Mouse (Mus musculus) urinary bladder, postnatal 14 days (tissue): Measurements from ENCODE around the gene Fkrp.

Source experiments
- DNase-seq: peaks from one replicate; pipeline ENCODE4 v3.0.0; 2021; ENCODE audit warnings: low spot score

Fkrp gene

DNA sequence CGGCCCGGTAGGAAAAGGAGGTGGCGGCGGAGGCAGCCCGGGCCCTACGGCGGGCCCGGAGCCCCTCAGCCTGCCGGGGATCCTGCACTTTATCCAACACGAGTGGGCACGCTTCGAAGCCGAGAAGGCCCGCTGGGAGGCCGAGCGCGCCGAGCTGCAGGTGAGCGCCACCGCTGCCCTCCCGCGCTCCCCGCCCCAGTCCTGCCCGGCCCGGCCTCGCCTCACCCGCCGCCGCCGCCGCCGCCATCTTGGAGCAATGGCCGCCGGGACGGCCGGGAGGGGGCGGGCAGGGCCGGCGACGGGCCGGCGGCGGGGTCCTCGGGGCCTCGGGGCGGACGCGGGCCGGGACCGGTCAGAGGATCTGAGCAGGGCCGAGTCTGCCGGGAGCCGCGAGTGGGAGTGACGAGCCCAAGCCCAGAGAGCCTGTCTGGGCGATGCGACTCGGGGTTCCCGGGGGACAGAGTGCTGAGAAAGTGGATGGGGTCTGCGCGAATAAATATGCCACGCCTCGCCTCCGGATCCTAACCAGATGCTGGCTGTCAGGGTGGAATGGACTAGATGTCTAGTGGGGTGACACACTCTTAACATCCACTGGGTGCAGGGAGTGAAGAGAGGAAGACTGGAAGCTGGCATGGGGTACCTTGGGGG is at the start of gene Fkrp:
Gene Fkrp, minus strand, starts transcription at position 258 of the 648 bp plus-strand sequence.
- peak; percentile 51 for DNase-seq

DNA sequence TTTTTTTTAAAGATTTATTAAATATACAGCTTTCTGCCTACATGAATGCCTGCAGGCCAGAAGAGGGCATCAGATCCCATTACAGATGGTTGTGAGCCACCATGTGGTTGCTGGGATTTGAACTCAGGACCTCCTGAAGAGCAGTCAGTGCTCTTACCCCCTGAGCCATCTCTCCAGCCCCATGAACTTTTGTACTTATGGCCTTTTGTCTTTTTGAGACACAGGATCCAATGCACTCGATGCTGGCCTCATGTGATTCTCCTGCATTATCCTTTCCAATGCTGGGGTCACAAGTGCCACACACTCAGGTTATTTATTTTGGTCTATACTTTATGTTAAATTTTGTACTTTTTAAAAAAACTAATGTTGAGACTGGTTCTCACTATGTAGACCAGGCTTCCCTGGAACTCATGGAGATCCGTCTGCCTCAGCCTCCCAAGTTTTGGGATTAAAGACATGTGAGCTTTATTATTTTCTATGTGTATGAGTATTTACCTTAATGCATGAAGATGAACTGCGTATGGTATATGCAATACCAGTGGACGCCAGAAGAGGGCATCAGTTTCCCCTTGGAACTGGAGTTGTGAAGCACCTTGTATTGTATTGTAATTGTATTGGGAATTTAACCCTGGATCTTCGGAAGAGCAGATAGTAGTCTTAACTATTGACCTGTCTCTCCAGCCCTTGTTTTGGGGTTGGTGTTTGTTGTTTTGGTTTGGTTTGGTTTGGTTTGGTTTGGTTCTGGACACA is 43.5 kb upstream of the Fkrp start:
- peak; percentile 56 for DNase-seq

DNA sequence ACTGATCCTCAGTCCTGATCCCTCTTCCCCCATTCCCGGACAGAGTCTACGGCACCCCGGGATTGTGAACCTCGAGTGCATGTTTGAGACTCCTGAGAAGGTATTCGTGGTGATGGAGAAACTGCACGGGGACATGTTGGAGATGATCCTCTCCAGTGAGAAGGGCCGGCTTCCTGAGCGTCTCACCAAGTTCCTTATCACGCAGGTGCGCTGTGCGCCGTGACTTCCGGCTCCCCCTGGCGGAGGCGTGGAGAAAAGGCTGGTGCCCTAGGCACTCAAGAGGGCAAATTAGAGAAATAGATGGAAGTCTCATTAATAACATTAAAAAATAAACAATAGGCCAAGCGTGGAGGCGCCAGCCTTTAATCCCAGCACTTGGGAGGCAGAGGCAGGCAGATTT is 41.8 kb upstream of the Fkrp start:
- DNase-seq, result peak; percentile 47

DNA sequence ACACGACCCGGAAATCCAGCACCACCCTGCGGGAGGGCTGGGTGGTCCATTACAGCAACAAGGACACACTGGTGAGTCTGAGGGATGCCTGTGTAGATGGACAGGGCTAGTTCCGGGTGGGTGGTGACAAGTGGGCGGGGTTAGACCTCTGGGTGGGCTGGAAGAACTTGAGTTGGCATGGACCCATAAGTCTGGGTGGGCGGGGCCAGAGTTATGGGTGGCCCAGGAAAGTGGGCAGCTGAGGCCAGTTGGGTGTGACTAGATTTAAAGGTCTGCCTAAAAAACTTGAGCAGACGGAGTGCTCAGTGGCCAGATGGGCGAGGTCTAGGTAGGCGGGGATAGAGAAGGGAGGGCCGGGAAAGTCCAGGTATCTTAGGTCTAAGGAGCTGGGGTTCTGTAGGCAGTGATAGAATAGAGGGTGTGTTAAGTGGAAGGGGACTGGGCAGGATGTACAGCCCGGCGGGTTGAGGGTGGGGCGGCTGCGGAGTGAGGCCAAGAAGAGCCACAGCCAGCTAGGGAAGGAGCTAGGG is 36.8 kb upstream of the Fkrp start:
- DNase-seq, result peak; percentile 31

DNA sequence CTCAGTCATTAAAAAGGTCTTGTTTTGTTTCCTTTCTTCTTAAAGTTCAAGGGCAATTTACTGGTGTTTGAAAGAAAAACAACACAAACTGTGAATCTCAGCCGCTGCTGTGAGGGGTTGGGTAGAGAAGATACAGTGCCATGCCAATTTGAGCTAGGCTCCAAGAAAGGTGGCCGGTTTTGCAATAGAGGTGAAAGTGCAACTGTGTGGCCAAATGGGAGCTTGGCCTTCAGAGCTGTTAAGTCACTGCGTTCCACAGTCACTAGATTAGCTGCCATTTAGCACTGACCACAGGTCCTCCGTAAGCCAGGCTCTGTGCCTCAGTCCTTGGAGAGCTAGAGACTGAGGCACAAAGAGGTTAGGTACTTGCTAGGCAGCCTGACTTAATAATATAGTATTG is 35.1 kb upstream of the Fkrp start:
- no peak for DNase-seq

DNA sequence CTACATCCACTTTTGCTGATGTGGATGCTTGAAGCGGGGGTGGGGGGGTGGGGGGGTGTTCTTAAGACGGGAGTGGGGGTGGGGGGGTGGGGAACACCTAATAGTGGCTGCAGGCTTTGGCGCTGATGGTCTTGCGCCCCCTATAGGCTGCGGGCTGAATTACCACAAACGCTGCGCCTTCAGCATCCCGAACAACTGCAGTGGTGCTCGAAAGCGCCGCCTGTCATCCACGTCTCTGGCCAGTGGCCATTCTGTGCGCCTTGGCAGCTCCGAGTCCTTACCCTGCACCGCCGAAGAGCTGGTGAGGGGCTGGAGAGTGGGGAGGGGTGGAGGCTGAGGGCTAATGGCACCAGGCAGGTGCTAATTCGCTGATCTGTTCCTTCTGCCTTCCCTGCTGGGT is 32.0 kb upstream of the Fkrp start:
- peak; percentile 39 for DNase-seq

DNA sequence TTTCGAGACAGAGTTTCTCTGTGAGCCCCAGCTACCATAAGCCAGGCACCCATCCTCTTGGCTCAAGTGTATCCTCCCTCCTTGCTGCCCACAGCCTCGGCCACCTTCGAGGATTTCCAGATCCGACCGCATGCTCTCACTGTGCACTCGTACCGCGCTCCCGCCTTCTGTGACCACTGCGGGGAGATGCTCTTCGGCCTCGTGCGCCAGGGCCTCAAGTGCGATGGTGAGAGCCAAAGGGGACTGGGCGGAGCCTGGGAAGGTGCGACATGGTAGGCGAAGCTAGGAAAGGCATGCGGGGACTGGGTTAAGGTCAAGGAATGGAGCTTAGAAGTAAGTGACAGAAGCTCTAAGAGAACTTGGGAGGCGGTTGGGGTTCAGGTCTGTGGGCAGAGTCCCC is 31.0 kb upstream of the Fkrp start:
- DNase-seq, result no peak

DNA sequence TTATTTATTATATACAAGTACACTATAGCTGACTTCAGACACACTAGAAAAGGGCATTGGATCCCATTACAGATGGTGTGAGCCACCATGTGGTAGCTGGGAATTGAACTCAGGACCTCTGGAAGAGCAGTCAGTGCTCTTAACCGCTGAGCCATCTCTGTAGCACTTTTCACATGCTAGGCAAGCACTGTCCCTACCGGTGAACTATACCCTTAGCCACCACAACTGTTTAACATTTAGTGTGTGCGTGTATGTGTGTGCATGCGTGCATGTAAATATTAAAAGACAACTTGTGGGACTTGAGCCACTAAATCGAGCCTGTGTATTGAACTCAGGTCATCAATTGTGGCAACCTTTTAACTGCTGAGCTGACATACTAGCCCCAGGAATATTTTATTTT is 30.2 kb upstream of the Fkrp start:
- no peak for DNase-seq

DNA sequence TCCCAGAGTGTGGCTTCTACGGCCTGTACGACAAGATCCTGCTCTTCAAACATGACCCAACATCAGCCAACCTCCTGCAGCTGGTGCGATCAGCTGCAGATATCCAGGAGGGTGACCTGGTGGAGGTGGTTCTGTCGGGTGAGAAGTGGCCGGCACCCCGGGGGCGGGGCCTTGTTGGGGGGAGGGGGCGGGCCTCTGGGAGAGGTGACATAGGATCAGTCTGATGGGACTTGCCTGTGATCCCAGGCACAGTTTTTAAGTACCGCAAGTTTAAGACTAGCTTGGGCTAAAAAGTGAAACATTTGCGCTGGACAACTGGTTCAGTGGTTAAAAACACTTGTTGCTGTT is 29.3 kb upstream of the Fkrp start:
- no peak for DNase-seq

DNA sequence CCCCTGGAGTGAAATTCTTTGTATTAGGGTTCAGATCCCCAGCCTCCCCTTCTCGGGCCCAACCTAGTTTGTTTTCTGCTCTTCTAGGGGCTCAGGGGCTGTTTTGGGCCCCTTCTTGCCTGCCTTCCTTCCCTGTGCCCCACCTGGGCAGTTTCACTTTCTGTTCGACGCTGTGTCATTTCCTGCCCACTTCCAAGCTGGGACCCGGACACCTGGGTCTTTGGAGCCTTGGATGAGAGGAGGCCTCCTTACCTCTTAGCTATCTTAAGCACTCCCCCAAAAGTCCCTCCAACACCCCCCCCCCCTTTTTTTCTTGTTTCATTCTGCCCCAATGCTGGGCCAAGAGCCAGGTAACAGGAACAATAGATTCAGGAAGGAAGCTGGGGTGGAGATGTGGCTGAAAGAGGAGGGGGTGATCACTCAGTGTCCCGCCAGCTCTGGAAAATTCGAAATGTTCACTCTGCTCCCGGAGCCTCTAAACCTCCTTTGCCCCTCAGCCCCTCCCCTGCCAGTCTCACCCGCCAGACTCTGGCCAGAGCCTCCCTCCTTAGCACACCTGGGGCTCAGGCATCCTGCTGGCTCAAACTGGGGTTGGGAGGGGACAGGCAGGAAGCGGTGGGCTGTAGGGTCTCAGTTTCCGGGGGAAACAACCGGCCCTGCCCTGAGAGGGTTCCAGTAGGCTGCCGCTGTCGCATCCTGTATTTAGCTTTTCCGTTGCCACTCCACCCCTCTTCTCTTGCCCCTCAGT is 28.7 kb upstream of the Fkrp start:
- peak; percentile 19 for DNase-seq

DNA sequence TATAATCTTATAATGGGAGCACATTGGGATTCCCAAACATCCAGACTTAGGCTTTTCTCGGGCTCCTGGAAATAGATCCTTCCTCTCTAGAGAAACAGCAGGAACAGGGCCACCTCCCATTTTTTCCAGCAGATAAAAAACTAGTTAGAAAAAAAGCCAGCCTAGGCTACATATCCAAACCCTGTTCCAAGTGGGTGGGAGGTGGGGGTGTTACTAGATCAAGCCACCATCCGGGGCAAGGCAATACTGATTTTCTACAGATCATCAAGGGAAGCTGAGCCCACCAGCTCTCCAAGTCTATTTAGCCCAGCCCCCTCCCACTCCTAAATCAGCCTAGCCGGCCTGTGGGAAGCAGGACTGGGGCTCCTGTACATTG is 28.2 kb upstream of the Fkrp start:
- DNase-seq, result no peak

DNA sequence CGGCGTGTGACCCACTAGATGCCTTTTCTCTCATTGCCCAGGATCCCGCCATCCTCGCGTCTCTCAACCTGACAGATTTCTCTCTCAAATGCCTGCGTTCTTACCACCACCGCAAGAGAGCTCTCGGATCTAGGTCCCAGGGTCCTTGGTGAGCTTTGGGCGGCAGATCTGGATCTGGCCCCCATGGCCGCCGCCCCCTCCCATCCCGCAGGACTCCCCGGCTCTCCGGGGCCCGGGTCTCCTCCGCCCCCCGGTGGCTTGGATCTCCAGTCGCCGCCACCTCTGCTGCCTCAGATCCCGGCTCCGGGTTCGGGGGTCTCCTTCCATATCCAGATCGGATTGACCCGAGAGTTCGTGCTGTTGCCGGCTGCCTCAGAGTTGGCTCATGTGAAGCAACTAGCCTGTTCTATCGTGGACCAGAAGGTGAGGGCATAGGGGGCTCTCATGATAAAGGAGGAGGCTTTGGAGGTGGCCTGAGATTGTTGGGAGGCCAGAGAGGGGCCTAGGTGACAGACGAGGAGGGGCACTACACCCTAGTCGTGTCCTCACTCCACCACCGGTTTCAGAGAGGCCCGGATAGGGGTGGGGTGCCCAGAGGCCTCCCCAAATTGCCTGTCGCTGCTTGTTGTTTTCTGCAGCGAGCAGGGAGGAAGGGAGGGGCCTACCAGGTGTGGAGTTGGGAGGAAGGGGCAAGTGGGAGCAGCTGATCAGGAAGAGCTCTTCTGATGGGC is 27.1 kb upstream of the Fkrp start:
- peak; percentile 56 for DNase-seq

DNA sequence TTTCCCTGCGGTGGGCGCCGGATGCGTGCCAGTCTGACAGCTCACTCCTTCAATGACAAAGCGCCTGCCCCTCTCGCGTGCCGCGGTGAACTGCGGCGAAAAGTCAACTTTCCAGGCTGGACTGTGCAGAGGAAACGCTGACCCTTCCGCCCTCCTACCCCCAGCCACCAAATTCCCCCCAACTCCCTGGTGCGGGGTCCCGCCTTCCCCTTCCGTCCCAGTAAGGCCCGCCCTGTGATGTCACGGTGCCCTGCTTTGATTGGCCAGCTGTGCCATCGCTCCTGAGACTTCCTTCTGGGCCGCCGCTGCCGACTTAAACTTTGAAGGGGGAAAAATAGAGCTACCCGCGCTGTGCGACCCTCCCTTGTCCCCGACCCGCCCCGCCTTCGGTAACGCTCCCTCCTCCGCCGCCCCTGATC is 26.1 kb upstream of the Fkrp start, which contains the start of gene Prkd2:
Gene Prkd2, plus strand, starts transcription at position 258 of the 419 bp plus-strand sequence.
- peak; percentile 92 for DNase-seq

DNA sequence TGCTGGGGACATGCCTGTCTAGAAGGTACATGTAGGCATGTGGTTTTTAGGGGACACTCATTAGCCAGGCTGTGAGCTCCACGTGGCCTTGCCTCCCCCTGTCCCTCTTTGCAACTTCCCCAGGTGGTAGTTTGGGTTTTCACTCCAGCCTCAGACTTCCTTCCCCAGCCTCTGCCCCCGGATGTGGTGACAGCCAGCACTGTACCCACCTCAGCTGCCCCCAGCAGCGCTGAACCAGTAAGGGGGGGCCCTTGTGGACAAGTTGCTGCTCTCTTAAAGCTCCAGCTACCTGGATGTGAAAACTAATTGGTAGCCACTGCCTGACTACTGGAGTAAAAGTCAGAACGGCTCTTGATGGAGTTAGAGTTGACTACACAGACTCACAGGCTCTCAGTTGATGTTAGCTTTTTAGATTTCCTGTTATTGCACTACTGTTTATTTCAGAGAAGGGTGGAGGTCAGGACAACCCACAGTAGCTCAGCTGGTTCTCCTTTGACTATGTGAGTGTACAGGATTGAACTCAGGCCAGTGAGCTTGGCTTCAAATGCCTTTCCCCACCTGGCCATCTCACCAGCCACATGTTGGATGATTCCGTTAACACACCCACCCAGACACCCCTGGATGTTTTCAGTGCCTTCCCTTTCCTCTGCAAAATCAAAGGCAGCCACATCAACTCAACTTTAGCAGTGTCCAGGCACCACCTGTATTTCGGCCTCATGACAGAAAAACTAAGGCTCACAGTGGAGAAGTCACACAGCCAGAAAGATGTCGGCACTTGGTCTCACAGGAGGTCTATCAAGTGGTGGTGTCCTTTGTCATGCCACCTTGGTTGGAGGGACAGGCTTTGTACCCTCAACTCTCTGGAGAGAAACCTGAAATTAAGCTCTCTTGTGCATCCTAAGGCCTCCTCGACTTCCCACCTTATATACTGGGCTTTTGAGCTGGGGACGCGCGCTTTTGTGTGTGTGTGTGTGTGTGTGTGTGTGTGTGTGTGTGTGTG is 25.3 kb upstream of the Fkrp start:
- DNase-seq, result no peak

DNA sequence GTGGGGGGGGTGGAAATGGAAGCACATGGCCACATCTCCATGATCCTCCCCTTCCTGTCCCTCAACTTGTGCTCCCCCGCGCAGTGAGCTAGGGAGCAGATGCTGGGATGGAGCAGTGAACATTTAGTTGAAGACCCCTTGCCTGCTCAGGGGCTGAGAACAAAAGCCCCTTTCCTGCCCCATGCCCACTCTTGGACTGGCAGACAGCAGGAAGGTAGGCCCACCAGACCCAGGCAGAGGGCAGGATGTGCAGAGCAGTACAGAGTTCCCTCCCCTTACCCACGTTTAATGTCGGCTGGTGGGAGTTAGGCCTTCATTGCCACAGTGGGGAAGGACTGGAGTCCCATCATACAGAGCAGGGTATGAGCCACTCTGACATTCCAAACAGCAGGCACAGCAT is 24.5 kb upstream of the Fkrp start:
- no peak for DNase-seq

DNA sequence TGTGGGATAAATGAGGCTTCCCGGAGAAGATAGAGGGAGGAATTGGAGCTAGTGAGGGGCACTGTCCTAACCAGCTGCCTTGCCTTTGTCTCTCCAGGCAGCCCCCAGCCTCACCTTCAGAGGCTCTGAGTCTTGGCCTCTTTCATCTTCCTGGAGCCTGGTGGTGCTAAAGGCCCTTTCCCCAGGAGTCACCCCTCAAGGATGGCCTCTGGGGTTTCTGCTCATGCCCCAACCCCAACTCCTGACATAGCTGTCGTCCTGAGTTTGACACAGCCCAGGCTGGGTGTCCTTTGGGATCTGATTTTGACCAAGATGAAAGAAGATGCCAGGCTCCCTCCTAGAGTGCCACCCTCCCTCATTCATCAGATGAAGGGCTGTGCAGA is 23.6 kb upstream of the Fkrp start:
- no peak for DNase-seq

DNA sequence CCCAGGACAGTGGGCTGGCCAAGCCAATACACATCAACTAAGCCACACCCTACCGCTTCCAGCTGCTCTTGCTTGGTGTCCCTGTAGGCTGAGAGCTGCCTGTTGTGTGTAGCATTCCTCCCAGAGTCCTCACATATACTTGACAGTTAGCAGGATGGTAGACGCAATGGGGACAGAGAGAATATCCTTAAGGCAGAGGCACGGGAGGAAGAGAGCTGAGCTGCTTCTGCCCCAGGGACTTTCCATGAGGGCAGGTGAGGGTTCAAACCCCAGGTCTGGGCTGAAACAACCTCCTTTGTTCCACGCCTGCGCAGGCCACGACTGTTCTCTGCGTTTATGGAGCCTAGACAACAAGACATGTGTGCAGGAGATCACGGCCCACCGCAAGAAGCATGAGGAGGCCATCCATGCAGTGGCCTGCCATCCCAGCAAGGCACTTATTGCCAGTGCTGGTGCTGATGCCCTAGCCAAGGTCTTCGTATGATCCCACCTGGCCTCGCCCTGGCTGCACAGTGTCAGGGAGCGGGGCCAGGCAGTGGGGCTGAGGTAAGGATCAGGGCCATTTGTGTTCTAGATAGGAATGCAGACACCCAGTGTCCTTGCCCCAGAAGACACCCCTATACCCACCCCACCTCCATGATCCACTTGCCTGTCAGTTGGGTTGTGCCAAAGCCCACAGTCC is 23.0 kb upstream of the Fkrp start:
- no peak for DNase-seq

DNA sequence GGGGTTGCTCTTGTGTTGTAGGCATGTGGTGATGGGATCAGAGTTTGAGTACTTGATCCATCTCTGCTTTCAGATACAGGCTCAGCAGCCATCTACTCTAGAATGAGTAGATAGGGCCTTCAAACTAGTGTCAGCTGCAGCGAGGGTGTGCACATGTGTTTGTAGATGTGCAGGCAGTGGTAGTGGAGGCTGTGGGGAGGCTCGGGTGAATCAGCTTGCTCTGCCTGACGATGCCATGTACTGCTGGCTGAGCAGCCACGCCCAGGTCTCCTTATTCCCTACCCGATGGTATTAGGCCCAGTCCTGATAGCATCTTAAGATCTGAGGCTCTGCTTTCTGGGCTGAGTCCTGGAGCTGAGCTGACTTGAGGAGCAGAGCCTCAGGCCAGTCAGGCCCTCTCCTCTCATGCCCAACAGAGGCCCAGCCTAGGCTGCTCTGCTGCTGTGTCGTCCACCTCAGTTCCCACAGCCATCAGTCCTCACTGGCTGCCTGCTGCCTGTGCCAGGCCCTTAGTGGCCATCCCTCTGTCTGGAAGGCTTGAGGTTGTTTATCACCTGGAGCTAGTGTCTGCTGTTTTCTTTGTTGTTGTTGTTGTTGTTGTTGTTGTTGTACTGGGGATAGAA is 22.4 kb upstream of the Fkrp start:
- no peak for DNase-seq

DNA sequence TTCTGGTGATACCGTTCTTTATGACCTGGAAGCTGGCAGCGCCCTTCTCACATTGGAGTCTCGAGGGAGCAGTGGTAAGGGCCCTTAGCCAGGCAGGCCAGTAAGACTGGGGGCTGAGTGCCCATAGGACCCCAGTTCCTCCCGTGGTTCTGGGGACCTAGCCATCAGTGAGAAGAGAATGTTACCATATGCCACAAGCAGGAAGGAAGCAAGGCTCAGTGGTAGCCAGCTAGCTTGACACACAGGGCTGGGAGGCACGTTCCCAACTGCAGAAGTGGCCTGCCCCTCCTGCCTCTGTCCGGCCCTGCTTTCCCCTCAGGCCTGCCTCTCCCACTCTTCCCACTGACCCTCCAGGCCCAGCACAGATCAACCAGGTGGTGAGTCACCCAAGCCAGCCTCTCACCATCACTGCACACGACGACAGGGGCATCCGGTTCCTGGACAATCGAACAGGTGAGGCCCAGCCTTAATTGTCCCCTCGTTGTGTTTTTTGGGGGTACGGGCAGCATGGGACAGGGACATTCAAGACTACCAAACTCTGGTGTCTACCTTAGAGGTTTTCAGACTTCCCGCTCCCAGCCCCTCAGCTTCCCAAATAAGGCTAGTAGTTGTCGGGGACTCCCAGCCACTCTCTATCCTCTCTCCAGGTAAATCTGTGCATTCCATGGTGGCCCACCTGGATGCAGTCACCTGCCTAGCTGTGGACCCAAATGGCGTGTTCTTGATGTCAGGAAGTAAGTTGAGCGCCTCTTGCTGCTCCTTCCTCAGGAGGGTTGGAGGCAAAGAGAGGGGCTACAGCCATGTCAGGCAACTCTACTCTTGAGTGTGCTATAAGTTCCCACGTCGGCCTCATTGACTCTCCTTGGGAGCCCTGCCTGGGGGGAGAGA is 21.6 kb upstream of the Fkrp start:
- no peak for DNase-seq
